12 mouse cellular contexts compared by ENCODE assay signal in the genomic region with DNA sequence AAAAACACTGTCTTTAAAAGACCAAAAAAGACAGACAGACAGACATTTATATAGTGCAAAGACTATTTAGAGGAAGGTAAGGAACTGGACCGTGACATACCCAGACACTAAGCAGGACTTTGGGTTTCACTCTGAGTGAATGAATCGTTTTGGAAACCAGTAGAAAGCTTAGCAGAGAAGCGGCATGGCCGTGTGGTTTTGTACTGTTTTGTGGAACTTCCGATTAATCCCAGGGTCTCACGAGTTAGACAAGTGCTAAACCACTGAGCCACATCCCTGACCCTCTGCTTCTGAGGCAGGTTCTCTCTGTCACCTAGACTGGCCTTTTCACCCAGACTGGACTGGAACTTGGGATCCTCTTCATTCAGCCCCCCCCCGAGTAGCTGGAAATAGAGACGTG. TPM values are rescaled to one million over a fixed set of nuclear protein-coding genes. Genes with fewer than 3 reads are reported as not detected.
DNase-seq lines count a peak whose midpoint lies in the region; ATAC-seq and TF ChIP-seq lines count a peak whose summit lies in the region.
"Had no signal": no experiment of that assay in that cellular context is flagged by ENCODE, and none has a peak within 500 bp of the region (broad histone marks: within the 10 kb centered on the region; RNA-seq: fewer than 3 reads in every experiment).

No protein-coding gene starts in this region.

- H3K36me3 ChIP-seq in hindbrain, embryonic 13.5 days, result peaks cover 57% of the 10 kb centered on the region
- H3K36me3 ChIP-seq in hindbrain, embryonic 11.5 days (ENCODE audit: control insufficient read depth, insufficient read depth, low read length), result peaks cover 12% of the 10 kb centered on the region
- H3K36me3 ChIP-seq in spleen, adult 2 months (ENCODE audit: control insufficient read depth, insufficient read depth, low read length), result peaks cover 43% of the 10 kb centered on the region
- peaks cover 57% of the 10 kb centered on the region for H3K36me3 ChIP-seq in limb, embryonic 10.5 days
- peaks cover 57% of the 10 kb centered on the region for H3K36me3 ChIP-seq in kidney, embryonic 15.5 days

- H3K4me1 ChIP-seq in hindbrain, embryonic 13.5 days (replicated peaks), result peaks cover 19% of the 10 kb centered on the region
- H3K4me1 ChIP-seq in hindbrain, embryonic 11.5 days (replicated peaks; ENCODE audit: control insufficient read depth, insufficient read depth, low read length), result 0 out of 2 replicates have a peak, but pooled peaks cover 3% of the 10 kb centered on the region
- H3K4me1 ChIP-seq in spleen, adult 2 months (ENCODE audit: control insufficient read depth, insufficient read depth, insufficient read length), result peaks cover 35% of the 10 kb centered on the region
- peaks cover 13% of the 10 kb centered on the region for H3K4me1 ChIP-seq in limb, embryonic 10.5 days
- peaks cover 8% of the 10 kb centered on the region for H3K4me1 ChIP-seq in kidney, embryonic 15.5 days

- H3K4me3 ChIP-seq in hindbrain, embryonic 13.5 days, result no peak overlapping the region
- H3K4me3 ChIP-seq in hindbrain, embryonic 11.5 days (ENCODE audit: low read depth, low read length), result no peak overlapping the region
- H3K4me3 ChIP-seq in spleen, adult 2 months (ENCODE audit: extremely low read depth, insufficient read depth, insufficient read length), result no peak overlapping the region
- H3K4me3 ChIP-seq in limb, embryonic 10.5 days, result no peak overlapping the region
- no peak overlapping the region for H3K4me3 ChIP-seq in kidney, embryonic 15.5 days (replicated peaks)
- H3K4me3 ChIP-seq: lung, embryonic 15.5 days had no signal

- no peak for ATAC-seq in hindbrain, embryonic 13.5 days (ENCODE audit: low FRiP score)
- ATAC-seq in hindbrain, embryonic 11.5 days (ENCODE audit: low FRiP score), result no peak
- ATAC-seq in kidney, embryonic 15.5 days (replicated peaks; ENCODE audit: low FRiP score), result no peak

- H3K9me3 ChIP-seq in hindbrain, embryonic 13.5 days, result no peaks in the 10 kb centered on the region
- H3K9me3 ChIP-seq in hindbrain, embryonic 11.5 days (ENCODE audit: control insufficient read depth, low read length), result no peaks in the 10 kb centered on the region
- H3K9me3 ChIP-seq in limb, embryonic 10.5 days (replicated peaks), result no peaks in the 10 kb centered on the region
- no peaks in the 10 kb centered on the region for H3K9me3 ChIP-seq in kidney, embryonic 15.5 days (replicated peaks)
- H3K9me3 ChIP-seq: lung, embryonic 15.5 days had no signal

- DNase-seq in hindbrain, embryonic 11.5 days (ENCODE audit: low spot score), result no peak
- DNase-seq in spleen, adult 2 months (ENCODE audit: low read depth in 1 of 2, low spot score in 2 of 2), result peak in 1 of 2 experiments; percentile 9
- DNase-seq in spleen, postnatal 14 days (ENCODE audit: low spot score in 2 of 2), result no peak
- no peak for DNase-seq in limb, embryonic 10.5 days (ENCODE audit: low spot score)
- DNase-seq in cerebellum, postnatal 36 days, result no peak
- DNase-seq: adrenal gland, adult 2 months; cerebellum, adult 11-12 months; kidney, postnatal 14 days; thymus, postnatal 4 days had no signal

- no peaks in the 10 kb centered on the region for H3K27me3 ChIP-seq in hindbrain, embryonic 13.5 days
- no peaks in the 10 kb centered on the region for H3K27me3 ChIP-seq in hindbrain, embryonic 11.5 days (ENCODE audit: control insufficient read depth, insufficient read depth, low read length)
- H3K27me3 ChIP-seq in spleen, adult 2 months (ENCODE audit: control insufficient read depth, insufficient read depth, low read length), result no peaks in the 10 kb centered on the region
- H3K27me3 ChIP-seq in limb, embryonic 10.5 days (ENCODE audit: low read depth, poor library complexity, severe bottlenecking), result no peaks in the 10 kb centered on the region
- H3K27me3 ChIP-seq in kidney, embryonic 15.5 days, result no peaks in the 10 kb centered on the region
- H3K27me3 ChIP-seq: lung, embryonic 15.5 days had no signal

- no peak overlapping the region for H3K4me2 ChIP-seq in hindbrain, embryonic 13.5 days
- H3K4me2 ChIP-seq in hindbrain, embryonic 11.5 days (replicated peaks; ENCODE audit: low read depth, low read length), result no peak overlapping the region
- no peak overlapping the region for H3K4me2 ChIP-seq in kidney, embryonic 15.5 days
- H3K4me2 ChIP-seq: lung, embryonic 15.5 days had no signal

- no peak for TF ChIP-seq POLR2A in spleen, adult 2 months (IDR thresholded peaks at IDR 0.05; ENCODE audit: low read depth, low read length)

- peak overlapping the region; percentile 85; the same call in 1 of the 2 replicates for H3K27ac ChIP-seq in hindbrain, embryonic 13.5 days
- H3K27ac ChIP-seq in hindbrain, embryonic 11.5 days (ENCODE audit: low read depth, low read length), result no peak overlapping the region
- peak overlapping the region; percentile 70 for H3K27ac ChIP-seq in spleen, adult 2 months (ENCODE audit: insufficient read depth, low read length)
- H3K27ac ChIP-seq in limb, embryonic 10.5 days, result peak overlapping the region; percentile 85; the same call in 1 of the 2 replicates
- no peak overlapping the region for H3K27ac ChIP-seq in kidney, embryonic 15.5 days
- H3K27ac ChIP-seq: lung, embryonic 15.5 days had no signal

- no peak for TF ChIP-seq CTCF in spleen, adult 2 months (IDR thresholded peaks at IDR 0.05; ENCODE audit: extremely low read depth, insufficient read depth, insufficient read length, insufficient replicate concordance)

- peak overlapping the region; percentile 67; the same call in 1 of the 2 replicates for H3K9ac ChIP-seq in hindbrain, embryonic 13.5 days
- H3K9ac ChIP-seq in hindbrain, embryonic 11.5 days (ENCODE audit: low read depth, low read length), result no peak overlapping the region
- no peak overlapping the region for H3K9ac ChIP-seq in kidney, embryonic 15.5 days
- H3K9ac ChIP-seq: lung, embryonic 15.5 days had no signal

- WGBS in hindbrain, embryonic 13.5 days, result 87% methylated on average over 8 of the region's 8 CpGs
- 87% methylated on average over 8 of the region's 8 CpGs for WGBS in hindbrain, embryonic 11.5 days
- 47% methylated on average over 8 of the region's 8 CpGs for WGBS in spleen, adult 2 months
- WGBS in limb, embryonic 10.5 days, result 83% methylated on average over 8 of the region's 8 CpGs
- 83% methylated on average over 8 of the region's 8 CpGs for WGBS in kidney, embryonic 15.5 days

RNA-seq across cellular contexts. Expression of gene Cib1, which starts 18.2 kb away (rescaled TPM):
- 35.0 and 38.1 TPM in 2 replicates for polyA plus RNA-seq in hindbrain, embryonic 13.5 days (2015; fragmentation: Nextera tagmentation; extraction: Ambion mirVana)
- 58.9 and 61.7 TPM in 2 replicates for polyA plus RNA-seq in hindbrain, embryonic 11.5 days (2014; fragmentation: Nextera tagmentation; extraction: Ambion mirVana)
- polyA plus RNA-seq in spleen, adult 2 months (2012; rRNA removed), result 117 and 118 TPM in 2 replicates
- polyA plus RNA-seq in limb, embryonic 10.5 days (2016; fragmentation: Nextera tagmentation; extraction: Ambion mirVana), result 68.6 and 75.3 TPM in 2 replicates
- polyA plus RNA-seq in kidney, embryonic 15.5 days (2015; fragmentation: Nextera tagmentation; extraction: Ambion mirVana), result 108 and 122 TPM in 2 replicates

RNA-seq across cellular contexts. Expression of gene Gdpgp1, which starts 18.2 kb away (rescaled TPM):
- 4.1 and 5.3 TPM in 2 replicates for polyA plus RNA-seq in hindbrain, embryonic 13.5 days (2015; fragmentation: Nextera tagmentation; extraction: Ambion mirVana)
- polyA plus RNA-seq in hindbrain, embryonic 11.5 days (2014; fragmentation: Nextera tagmentation; extraction: Ambion mirVana), result 5.0 and 5.6 TPM in 2 replicates
- polyA plus RNA-seq in spleen, adult 2 months (2012; rRNA removed), result 3.0 and 3.7 TPM in 2 replicates
- polyA plus RNA-seq in limb, embryonic 10.5 days (2016; fragmentation: Nextera tagmentation; extraction: Ambion mirVana), result 7.2 and 7.5 TPM in 2 replicates
- 3.5 and 3.9 TPM in 2 replicates for polyA plus RNA-seq in kidney, embryonic 15.5 days (2015; fragmentation: Nextera tagmentation; extraction: Ambion mirVana)

RNA-seq across cellular contexts. Expression of gene Sema4b, which starts 27.8 kb away (rescaled TPM):
- 23.9 and 26.5 TPM in 2 replicates for polyA plus RNA-seq in hindbrain, embryonic 13.5 days (2015; fragmentation: Nextera tagmentation; extraction: Ambion mirVana)
- 10.5 and 15.6 TPM in 2 replicates for polyA plus RNA-seq in hindbrain, embryonic 11.5 days (2014; fragmentation: Nextera tagmentation; extraction: Ambion mirVana)
- polyA plus RNA-seq in spleen, adult 2 months (2012; rRNA removed), result 69.5 and 81.3 TPM in 2 replicates
- 8.1 and 9.9 TPM in 2 replicates for polyA plus RNA-seq in limb, embryonic 10.5 days (2016; fragmentation: Nextera tagmentation; extraction: Ambion mirVana)
- polyA plus RNA-seq in kidney, embryonic 15.5 days (2015; fragmentation: Nextera tagmentation; extraction: Ambion mirVana), result 17.1 and 21.9 TPM in 2 replicates

RNA-seq across cellular contexts. Expression of gene Ttll13, which starts 31.7 kb away (rescaled TPM):
- 1.7 and 2.1 TPM in 2 replicates for polyA plus RNA-seq in hindbrain, embryonic 13.5 days (2015; fragmentation: Nextera tagmentation; extraction: Ambion mirVana)
- 1.1 and 1.4 TPM in 2 replicates for polyA plus RNA-seq in hindbrain, embryonic 11.5 days (2014; fragmentation: Nextera tagmentation; extraction: Ambion mirVana)
- polyA plus RNA-seq in spleen, adult 2 months (2012; rRNA removed), result 0.25 and 0.31 TPM in 2 replicates
- polyA plus RNA-seq in limb, embryonic 10.5 days (2016; fragmentation: Nextera tagmentation; extraction: Ambion mirVana), result 0.50 and 0.61 TPM in 2 replicates
- 1.2 and 2.1 TPM in 2 replicates for polyA plus RNA-seq in kidney, embryonic 15.5 days (2015; fragmentation: Nextera tagmentation; extraction: Ambion mirVana)

RNA-seq across cellular contexts. Expression of gene Ngrn, which starts 46.6 kb away (rescaled TPM):
- 60.3 and 62.3 TPM in 2 replicates for polyA plus RNA-seq in hindbrain, embryonic 13.5 days (2015; fragmentation: Nextera tagmentation; extraction: Ambion mirVana)
- polyA plus RNA-seq in hindbrain, embryonic 11.5 days (2014; fragmentation: Nextera tagmentation; extraction: Ambion mirVana), result 49.5 and 51.6 TPM in 2 replicates
- polyA plus RNA-seq in spleen, adult 2 months (2012; rRNA removed), result 14.9 and 21.5 TPM in 2 replicates
- 42.5 and 45.7 TPM in 2 replicates for polyA plus RNA-seq in limb, embryonic 10.5 days (2016; fragmentation: Nextera tagmentation; extraction: Ambion mirVana)
- 47.5 and 48.3 TPM in 2 replicates for polyA plus RNA-seq in kidney, embryonic 15.5 days (2015; fragmentation: Nextera tagmentation; extraction: Ambion mirVana)

Comparison
In these comparisons a context has a peak if more than half of its experiments do, and no peak if none do; other contexts are left out.
1. H3K27ac ChIP-seq: peak in hindbrain, embryonic 13.5 days (single experiment), spleen, adult 2 months (single experiment) and limb, embryonic 10.5 days (single experiment); none in hindbrain, embryonic 11.5 days (single experiment) and kidney, embryonic 15.5 days (single experiment).